Mouse (Mus musculus) thymus, adult 2 months (tissue): ENCODE data around the gene Map3k6. TPM values are rescaled to one million over a fixed set of nuclear protein-coding genes. Genes with fewer than 3 reads are reported as not detected.

Experiments used
- DNase-seq: peaks from one replicate; pipeline ENCODE4 v3.0.0; 2021
- H3K27ac ChIP-seq: fragments of 200-500 bp; 2 replicates; pipeline ENCODE4 v1.5.1; 2012; ENCODE audit warnings: low read length, control low read depth; ENCODE audit not compliant: control insufficient read depth, insufficient read depth
- H3K27me3 ChIP-seq: fragments of 200-500 bp; 2 replicates; pipeline ENCODE4 v1.6.1; 2012; ENCODE audit warnings: mild to moderate bottlenecking, low read length, moderate library complexity, mixed read lengths; ENCODE audit not compliant: control insufficient read depth, insufficient read depth
- H3K36me3 ChIP-seq: fragments of 200-500 bp; 2 replicates; pipeline ENCODE4 v1.6.1; 2012; ENCODE audit warnings: mild to moderate bottlenecking, low read length, moderate library complexity; ENCODE audit not compliant: control insufficient read depth, insufficient read depth
- H3K4me1 ChIP-seq: fragments of 200-500 bp; replicated peaks from 2 replicates; pipeline ENCODE4 v1.6.1; 2012; ENCODE audit warnings: low read length; ENCODE audit not compliant: control insufficient read depth, insufficient read depth
- H3K4me3 ChIP-seq: fragments of 200-500 bp; 2 replicates; pipeline ENCODE4 v1.5.1; 2012; ENCODE audit warnings: mild to moderate bottlenecking, low read length, control low read depth, moderate library complexity; ENCODE audit not compliant: control insufficient read depth, insufficient read depth
- CTCF ChIP-seq: fragments of 200-500 bp; IDR thresholded peaks from 2 replicates; pipeline ENCODE4 v1.5.1; 2012; ENCODE audit warnings: mild to moderate bottlenecking, control low read depth, low read length, moderate library complexity, borderline replicate concordance; ENCODE audit not compliant: control insufficient read depth, poor library complexity, insufficient read depth; ENCODE audit errors: extremely low read depth
- POLR2A ChIP-seq: fragments of 200-500 bp; IDR thresholded peaks from 2 replicates; pipeline ENCODE4 v1.6.1; 2012; ENCODE audit warnings: mild to moderate bottlenecking, low read length, control low read depth, moderate library complexity; ENCODE audit not compliant: control insufficient read depth, poor library complexity, insufficient read depth; ENCODE audit errors: extremely low read depth
- WGBS: fragments of 180-500 bp; shearing (Covaris S2); methylation state at CpG from one replicate; pipeline ENCODE4 v1.1.7; 2018; 5-methylcytosine and 5-hydroxymethylcytosine counted together
- polyA plus RNA-seq: library from polyadenylated mRNA; depleted of rRNA; stranded (reverse); fragments of >200 nt; gene quantifications from 2 replicates; pipeline ENCODE4 v1.2.3, GENCODE M21; 2012

The Map3k6 gene
- polyA plus RNA-seq, 1 experiment = 4.6 TPM

DNA sequence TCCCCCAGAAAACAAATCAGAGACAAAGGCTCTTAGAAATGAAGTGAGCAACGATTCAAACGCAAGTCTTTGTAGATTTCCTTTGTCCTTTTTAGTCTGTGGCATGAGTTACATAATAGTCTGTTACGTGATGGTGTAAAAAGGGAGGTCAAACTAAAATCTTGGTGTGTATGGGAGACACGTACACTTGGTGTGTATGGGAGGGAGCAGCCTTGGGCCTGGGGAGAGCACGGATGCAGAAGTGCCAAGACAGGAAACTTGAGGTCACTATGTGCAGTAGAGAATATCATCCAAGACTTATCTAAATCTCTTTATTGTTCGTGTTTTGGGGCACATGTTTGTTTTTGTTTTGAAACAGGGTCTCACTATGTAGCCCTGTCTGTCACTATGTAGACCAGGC is 37.4 kb downstream of the Map3k6 start:
- no peaks in the 10 kb centered on the region for H3K36me3 ChIP-seq
- H3K4me3 ChIP-seq = peak overlapping the region; percentile 82
- TF ChIP-seq CTCF = no peak
- no peak for TF ChIP-seq POLR2A
- H3K27ac ChIP-seq = peak overlapping the region; percentile 73
- no peaks in the 10 kb centered on the region for H3K27me3 ChIP-seq
- DNase-seq = no peak
- WGBS = 1% methylated on average over 6 of the region's 6 CpGs
- peaks cover 12% of the 10 kb centered on the region for H3K4me1 ChIP-seq

DNA sequence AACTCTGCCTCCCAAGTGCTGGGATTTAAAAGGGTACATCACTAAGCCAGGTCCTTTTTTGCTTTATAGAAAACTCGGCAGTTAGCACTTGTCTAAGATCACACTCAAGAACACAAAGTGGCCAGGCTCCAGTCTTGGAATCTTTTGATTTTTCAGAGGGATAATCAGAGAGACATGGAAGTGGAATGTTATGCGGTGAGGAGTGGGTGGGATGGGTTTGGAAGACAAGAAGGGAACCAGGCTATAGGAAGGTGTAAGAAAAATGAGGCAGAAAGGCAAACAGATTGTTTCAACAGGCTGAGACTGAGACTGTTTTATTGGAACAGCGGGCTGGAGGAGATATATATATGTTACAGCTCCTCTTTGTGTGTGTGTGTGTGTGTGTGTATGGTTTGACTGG is 37.9 kb downstream of the Map3k6 start:
- DNase-seq = no peak
- no peak overlapping the region for H3K4me3 ChIP-seq
- peaks cover 12% of the 10 kb centered on the region for H3K4me1 ChIP-seq
- H3K27me3 ChIP-seq = no peaks in the 10 kb centered on the region
- 75% methylated on average over 3 of the region's 3 CpGs for WGBS
- H3K36me3 ChIP-seq = no peaks in the 10 kb centered on the region
- TF ChIP-seq POLR2A (no peak), CTCF (no peak)
- H3K27ac ChIP-seq = no peak overlapping the region; the same call in 1 of the 2 replicates

- peaks cover 12% of the 10 kb centered on the region for H3K4me1 ChIP-seq
- H3K27ac ChIP-seq = no peak overlapping the region
- TF ChIP-seq POLR2A (no peak), CTCF (no peak)
- DNase-seq = no peak
- H3K36me3 ChIP-seq = no peaks in the 10 kb centered on the region
- WGBS = 70% methylated on average over 7 of the region's 7 CpGs
- H3K4me3 ChIP-seq = no peak overlapping the region
- no peaks in the 10 kb centered on the region for H3K27me3 ChIP-seq
Measured at GRCm38 (mm10) chr4:133281513-133281912, 40.9 kb downstream of the Map3k6 start.

DNA sequence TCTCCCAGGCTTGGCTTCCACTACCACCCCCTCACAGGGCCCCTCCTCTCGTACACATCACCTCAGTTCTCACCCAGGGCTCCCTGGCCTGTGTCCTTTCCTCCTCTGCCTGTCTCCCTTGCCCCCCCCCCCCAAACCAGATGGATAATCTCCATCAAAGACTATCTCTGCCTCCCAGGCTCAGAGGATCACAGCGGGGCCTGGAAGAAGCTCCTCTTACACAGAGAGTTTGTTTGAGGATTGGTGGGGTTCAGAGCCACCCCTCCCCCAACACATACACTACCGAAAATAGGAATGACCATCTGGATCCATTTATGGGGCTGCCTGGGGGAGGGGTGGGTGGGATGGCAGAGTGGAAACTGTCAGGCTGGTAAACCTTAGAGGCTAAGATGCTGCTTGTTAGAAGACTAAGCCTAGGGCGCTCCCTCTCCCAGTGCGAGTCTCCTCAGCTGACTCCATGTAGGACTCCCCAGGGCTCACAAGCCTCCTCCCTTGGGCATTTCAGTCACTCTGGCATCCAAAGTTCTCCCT is 41.4 kb downstream of the Map3k6 start:
- no peaks in the 10 kb centered on the region for H3K36me3 ChIP-seq
- H3K4me1 ChIP-seq = peaks cover 10% of the 10 kb centered on the region
- no peak for DNase-seq
- no peak for TF ChIP-seq CTCF
- TF ChIP-seq POLR2A = no peak
- no peak overlapping the region for H3K4me3 ChIP-seq
- H3K27ac ChIP-seq = no peak overlapping the region
- no peaks in the 10 kb centered on the region for H3K27me3 ChIP-seq
- WGBS = 94% methylated on average over 5 of the region's 5 CpGs

- TF ChIP-seq POLR2A = no peak
- TF ChIP-seq CTCF = no peak
- Histone ChIP-seq H3K4me3 (no peak overlapping the region), H3K4me1 (peaks cover 10% of the 10 kb centered on the region)
Measured at GRCm38 (mm10) chr4:133282656-133283055, 42.0 kb downstream of the Map3k6 start.

GRCm38 (mm10) chr4:133285299-133285698 is 44.7 kb downstream of the Map3k6 start:
- TF ChIP-seq CTCF (no peak), POLR2A (no peak)
- Histone ChIP-seq H3K36me3 (no peaks in the 10 kb centered on the region), H3K27me3 (no peaks in the 10 kb centered on the region), H3K4me3 (no peak overlapping the region), H3K27ac (no peak overlapping the region), H3K4me1 (peaks cover 7% of the 10 kb centered on the region)
- no peak for DNase-seq
- 88% methylated on average over 3 of the region's 3 CpGs for WGBS

More at GRCm38 (mm10) chr4:133282656-133283055, 42.0 kb downstream of the Map3k6 start:
- H3K27ac ChIP-seq = no peak overlapping the region
- no peaks in the 10 kb centered on the region for H3K27me3 ChIP-seq
- DNase-seq = no peak
- 90% methylated on average over 4 of the region's 4 CpGs for WGBS
- H3K36me3 ChIP-seq = no peaks in the 10 kb centered on the region

DNA sequence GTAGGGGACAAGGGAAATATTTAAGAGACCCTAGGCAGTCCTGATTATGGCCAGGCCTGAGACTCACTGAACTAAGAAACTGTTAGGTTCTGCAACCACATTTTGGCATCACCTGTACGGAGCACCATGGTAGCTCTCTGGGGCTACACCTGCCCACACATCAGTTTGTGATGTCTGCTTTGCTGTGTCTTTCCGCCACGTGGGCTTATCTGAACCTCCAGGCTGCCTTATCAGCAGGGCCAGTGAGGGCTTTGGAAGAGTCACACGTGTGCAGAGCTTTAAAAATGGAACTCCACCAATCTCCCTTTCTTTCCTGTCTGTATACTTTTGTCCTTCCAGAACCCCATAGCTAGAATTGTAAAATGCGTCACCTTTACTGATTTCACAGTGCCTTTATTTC is 45.3 kb downstream of the Map3k6 start:
- no peak for DNase-seq
- no peak overlapping the region for H3K27ac ChIP-seq
- no peak for TF ChIP-seq POLR2A
- TF ChIP-seq CTCF = no peak
- peaks cover 7% of the 10 kb centered on the region for H3K4me1 ChIP-seq
- no peaks in the 10 kb centered on the region for H3K27me3 ChIP-seq
- WGBS = 67% methylated on average over 5 of the region's 5 CpGs
- no peak overlapping the region for H3K4me3 ChIP-seq
- H3K36me3 ChIP-seq = no peaks in the 10 kb centered on the region

DNA sequence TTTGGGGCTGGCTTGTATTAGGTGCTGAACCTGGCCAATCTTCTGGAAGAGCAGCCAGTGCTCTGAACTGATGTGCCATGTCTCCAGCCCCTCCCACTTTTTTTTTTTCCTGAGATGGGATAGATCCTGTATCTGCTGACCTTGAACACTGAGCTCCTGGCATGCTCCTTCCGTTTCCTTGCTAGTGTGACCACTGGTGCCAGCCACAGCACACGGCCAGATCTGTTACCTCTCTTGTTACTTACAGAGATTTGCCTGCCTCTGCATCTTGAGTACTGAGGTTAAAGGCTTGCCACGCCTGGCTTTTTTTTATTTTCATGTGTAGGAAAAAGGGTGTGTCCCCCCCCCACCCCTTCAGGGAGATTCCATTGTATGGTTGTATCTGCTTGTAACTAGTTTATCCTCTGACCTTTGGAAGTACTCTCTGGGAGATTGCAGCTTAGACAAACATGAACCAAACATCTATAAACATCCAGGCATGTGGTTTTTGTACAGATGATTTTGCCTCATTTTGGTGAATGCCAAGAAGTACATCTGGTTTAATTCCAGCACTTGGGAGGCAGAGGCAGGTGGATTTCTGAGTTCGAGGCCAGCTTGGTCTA is 46.0 kb downstream of the Map3k6 start:
- 90% methylated on average over 4 of the region's 4 CpGs for WGBS
- Histone ChIP-seq H3K36me3 (no peaks in the 10 kb centered on the region), H3K27ac (no peak overlapping the region), H3K27me3 (no peaks in the 10 kb centered on the region), H3K4me1 (peaks cover 7% of the 10 kb centered on the region), H3K4me3 (no peak overlapping the region)
- TF ChIP-seq POLR2A (no peak), CTCF (no peak)
- no peak for DNase-seq
